Mouse (Mus musculus) kidney, postnatal 10 days (tissue): ENCODE measurements around the gene Dync1li1.

ENCODE experiments used
- DNase-seq: peaks from one replicate; pipeline ENCODE4 v3.0.0; 2021; ENCODE audit warnings: mixed read lengths

The Dync1li1 gene

GRCm38 (mm10) chr9:114771565-114771964, 83.0 kb downstream of the Dync1li1 start:
- peak; percentile 36 for DNase-seq
